Mouse (Mus musculus) MEL (cell line): ENCODE measurements around the gene Dnah17.

Experiments
- CTCF ChIP-seq, 3 experiments: IDR thresholded peaks in 2 of 3; conservative IDR thresholded peaks in 1 of 3; 2 replicates each; pipeline ENCODE4 v1.5.1; 2011 to 2012; ENCODE audit warnings: low read length in 3 of 3, low read depth in 2 of 3, mild to moderate bottlenecking in 2 of 3, improper control_type of control experiment in 1 of 3, inconsistent platforms in 1 of 3, mixed read lengths in 1 of 3, moderate library complexity in 1 of 3; ENCODE audit not compliant: control insufficient read depth in 1 of 3, insufficient read depth in 1 of 3, poor library complexity in 1 of 3, severe bottlenecking in 1 of 3
- E2F4 ChIP-seq: IDR thresholded peaks from 2 replicates; pipeline ENCODE4 v1.6.1; 2011; ENCODE audit warnings: low read depth, low read length, improper control_type of control experiment, borderline replicate concordance
- ELF1 ChIP-seq: IDR thresholded peaks from 2 replicates; pipeline ENCODE4 v1.6.1; 2014; ENCODE audit warnings: low read depth, mild to moderate bottlenecking, inconsistent platforms, low read length, improper control_type of control experiment, moderate library complexity
- EP300 ChIP-seq, 2 experiments: IDR thresholded peaks; 2 replicates each; pipeline ENCODE4 v1.6.1; 2011; ENCODE audit warnings: improper control_type of control experiment in 2 of 2, low read length in 2 of 2, low read depth in 1 of 2, mild to moderate bottlenecking in 1 of 2
- GATA1 ChIP-seq: IDR thresholded peaks from 2 replicates; pipeline ENCODE4 v1.6.1; 2011; ENCODE audit warnings: low read depth, low read length, improper control_type of control experiment
- MXI1 ChIP-seq: IDR thresholded peaks from 2 replicates; pipeline ENCODE4 v1.6.1; 2011; ENCODE audit warnings: mild to moderate bottlenecking, low read depth, low read length, improper control_type of control experiment
- MYC ChIP-seq: IDR thresholded peaks from 2 replicates; pipeline ENCODE4 v1.6.1; 2011; ENCODE audit warnings: low read depth, mild to moderate bottlenecking, low read length, improper control_type of control experiment, moderate library complexity
- POLR2A ChIP-seq, 2 experiments: IDR thresholded peaks; 2 replicates each; pipeline ENCODE4 v1.6.1; 2011 to 2012; ENCODE audit warnings: low read length in 2 of 2, mild to moderate bottlenecking in 2 of 2, control low read depth in 1 of 2, improper control_type of control experiment in 1 of 2, low read depth in 1 of 2, moderate library complexity in 1 of 2; ENCODE audit not compliant: control insufficient read depth in 1 of 2, insufficient read depth in 1 of 2, poor library complexity in 1 of 2
- TAL1 ChIP-seq: IDR thresholded peaks from 2 replicates; pipeline ENCODE4 v1.6.1; 2012; ENCODE audit warnings: mild to moderate bottlenecking, inconsistent platforms, low read length, moderate library complexity, mixed read lengths
- TBP ChIP-seq: IDR thresholded peaks from 2 replicates; pipeline ENCODE4 v1.8.0; 2011; ENCODE audit warnings: low read depth, low read length, improper control_type of control experiment
- ZC3H11A ChIP-seq: IDR thresholded peaks from 2 replicates; pipeline ENCODE4 v1.6.1; 2012; ENCODE audit warnings: low read depth, mild to moderate bottlenecking, inconsistent platforms, low read length, improper control_type of control experiment

GRCm38 (mm10) chr11:118096736-118097135, 33.7 kb downstream of the Dnah17 start:
- TF ChIP-seq MYC (no peak), POLR2A (IDR thresholded peaks at IDR 0.05; ENCODE audit: control insufficient read depth in 1 of 2, insufficient read depth in 1 of 2, low read depth in 1 of 2, low read length in 2 of 2, poor library complexity in 1 of 2) (no peak), E2F4 (no peak), CTCF (IDR thresholded peaks at IDR 0.05 in 2 of 3, conservative IDR thresholded peaks at IDR 0.05 in 1 of 3; ENCODE audit: control insufficient read depth in 1 of 3, insufficient read depth in 1 of 3, low read depth in 2 of 3, low read length in 3 of 3, poor library complexity in 1 of 3, severe bottlenecking in 1 of 3) (no peak), EP300 (IDR thresholded peaks at IDR 0.05; ENCODE audit: low read depth in 1 of 2, low read length in 2 of 2) (no peak), ZC3H11A (no peak), ELF1 (no peak), TBP (no peak), MXI1 (no peak), GATA1 (no peak), TAL1 (no peak)
